Mouse (Mus musculus) erythroblast, embryonic 14.5 days (primary cell): ENCODE measurements around the gene Dhx16.

Experiments
- GATA1 ChIP-seq: IDR thresholded peaks from 2 replicates; pipeline ENCODE4 v1.6.1; 2012; ENCODE audit warnings: low read length, inconsistent platforms, mixed read lengths
- TAL1 ChIP-seq: IDR thresholded peaks from 3 replicates; pipeline ENCODE4 v1.6.1; 2012; ENCODE audit warnings: low read length, inconsistent platforms, mixed read lengths

DNA sequence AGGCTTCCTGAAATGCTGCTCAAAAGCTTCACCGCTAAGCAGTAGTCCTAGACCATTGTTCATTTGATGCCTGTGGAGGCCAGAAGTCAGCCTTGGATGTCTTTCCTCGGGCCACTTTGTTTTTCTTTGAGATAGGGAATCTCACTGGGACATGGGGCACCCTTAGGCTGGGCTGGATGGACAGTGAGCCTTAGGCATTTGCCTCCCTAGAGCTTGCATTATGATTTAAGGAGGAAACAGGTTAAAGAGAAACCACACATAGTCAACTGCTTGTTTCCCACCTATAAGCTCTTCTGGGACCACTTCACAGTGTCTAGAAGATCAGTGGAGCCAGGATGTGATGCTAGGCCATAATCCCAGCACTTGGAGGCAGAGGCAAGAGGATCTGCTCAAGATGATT lies 19.8 kb upstream of the Dhx16 start:
- TF ChIP-seq GATA1 (no peak), TAL1 (no peak)
